Mouse (Mus musculus) heart, adult 8-10 months (tissue): ENCODE results near the gene Atg16l1. TPM values are rescaled to one million over a fixed set of nuclear protein-coding genes. Genes with fewer than 3 reads are reported as not detected.
A peak's percentile ranks its signal among the peaks of the same experiment; 100 is the strongest.
"Not testable (repeated sequence)": the region's sequence is repeated elsewhere in the genome, so short reads cannot be mapped to it uniquely, and the experiment has no call there.

Experiments
- DNase-seq: peaks from one replicate; pipeline ENCODE4 v3.0.0; 2022; ENCODE audit warnings: low spot score
- total RNA-seq, 4 experiments: library from RNA; stranded (reverse); gene quantifications; 2 replicates each; pipeline ENCODE4 v1.2.4; 2022

Atg16l1 gene
- total RNA-seq, 4 experiments from 2014 or later, result 24.6 to 29.5 (median 28.9) TPM

DNA sequence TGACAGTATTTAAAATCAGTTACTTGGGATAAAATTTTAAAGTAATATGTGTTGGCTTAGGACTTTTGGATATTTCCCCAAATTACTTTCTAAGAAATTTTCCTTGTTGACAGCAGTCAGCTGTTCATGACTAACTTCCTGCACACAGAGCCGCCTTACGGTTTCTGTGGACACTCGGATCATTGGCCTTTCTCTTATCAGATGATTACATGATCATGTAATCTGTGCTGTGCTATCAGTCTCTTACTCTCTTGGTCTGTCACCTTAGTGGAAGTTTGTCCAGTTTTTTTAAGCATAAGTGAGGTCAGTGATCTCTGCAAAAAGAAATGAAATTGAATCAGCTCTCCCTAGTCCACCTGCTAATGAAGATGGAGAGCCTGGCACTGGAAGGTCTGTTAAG is 16.1 kb downstream of the Atg16l1 start:
- no peak for DNase-seq

DNA sequence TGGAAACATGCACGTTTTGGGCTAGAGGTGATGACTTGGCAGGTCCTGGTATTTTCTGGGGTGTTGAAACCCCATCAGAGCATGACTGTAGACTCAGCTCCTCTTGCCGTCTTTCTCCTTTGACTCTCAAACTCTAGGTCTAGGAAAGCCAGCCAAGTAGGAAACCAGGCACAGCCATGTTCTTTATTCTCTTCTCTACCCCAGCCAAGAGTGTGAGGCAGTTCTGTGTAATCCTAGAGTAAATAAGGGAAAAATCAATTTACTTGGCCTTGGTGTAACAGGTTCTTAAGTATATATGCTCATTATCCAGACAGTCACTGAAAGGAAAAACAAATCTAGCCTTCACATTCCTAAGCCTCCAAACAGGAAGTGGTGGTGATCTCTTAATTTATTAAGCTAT is 17.7 kb downstream of the Atg16l1 start:
- no peak for DNase-seq

DNA sequence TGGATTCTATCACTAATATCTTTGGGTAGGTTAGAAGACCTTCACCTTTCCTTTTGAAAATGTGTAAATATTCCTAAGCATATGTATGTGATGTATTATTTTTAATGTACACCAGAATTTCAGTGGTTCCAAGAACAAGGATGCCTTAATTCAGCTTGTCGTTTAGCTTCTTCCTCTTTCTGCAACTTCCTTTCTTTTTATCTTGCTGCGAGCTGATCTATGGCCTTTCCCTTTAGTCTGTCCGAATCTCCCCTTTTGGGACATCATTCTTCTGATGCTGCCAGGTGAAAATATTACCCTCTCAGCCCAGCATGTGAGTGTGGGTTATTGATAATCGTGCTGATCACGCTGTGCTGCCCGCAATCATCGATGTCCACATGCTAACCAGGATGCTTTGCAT is 19.2 kb downstream of the Atg16l1 start:
- no peak for DNase-seq

DNA sequence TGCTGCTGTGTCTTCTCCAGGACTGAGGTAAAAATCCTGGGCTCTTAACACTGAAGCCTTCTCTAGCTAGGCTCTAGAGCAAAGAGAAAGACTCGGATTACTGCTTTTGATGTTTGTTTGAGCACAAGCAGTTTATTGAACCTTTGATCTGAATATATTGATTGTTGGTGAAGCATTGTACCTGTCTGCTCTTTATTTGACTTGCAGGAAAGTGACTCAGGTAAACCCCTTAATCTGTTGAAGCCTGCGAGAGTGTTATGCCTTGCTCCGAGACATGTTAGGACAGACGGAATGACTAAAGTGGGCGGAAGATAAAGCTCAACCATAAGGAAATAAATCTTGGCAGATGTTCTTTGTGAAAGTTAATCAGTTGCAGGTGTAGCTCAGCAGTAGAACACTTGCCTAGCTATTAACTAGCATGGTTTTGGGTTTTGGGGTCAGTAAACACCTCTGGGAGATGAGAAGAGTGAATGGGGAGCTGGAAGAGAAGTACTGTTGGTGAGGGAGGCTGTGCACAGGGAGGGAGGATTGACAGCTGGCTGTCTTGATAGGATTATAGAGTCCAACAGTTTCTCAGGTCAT is 23.6 kb downstream of the Atg16l1 start:
- DNase-seq, result no peak

DNA sequence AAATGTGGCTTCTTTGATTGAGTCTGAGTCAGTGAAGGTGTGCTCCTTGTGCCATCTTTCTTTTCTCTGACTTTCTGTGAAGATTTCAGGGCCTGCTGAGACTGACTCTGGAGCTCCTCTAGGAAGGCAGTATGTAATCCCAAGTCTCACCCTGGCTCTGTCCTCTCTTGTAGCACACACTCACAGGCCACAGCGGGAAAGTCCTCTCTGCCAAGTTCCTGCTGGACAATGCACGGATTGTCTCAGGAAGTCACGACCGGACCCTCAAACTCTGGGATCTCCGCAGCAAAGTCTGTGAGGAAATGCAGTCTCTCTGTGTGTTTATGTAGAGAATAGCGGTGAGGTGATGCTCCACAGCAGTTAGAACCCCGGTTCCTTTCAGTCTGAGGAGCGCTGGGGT is 30.0 kb downstream of the Atg16l1 start:
- peak; percentile 31 for DNase-seq

DNA sequence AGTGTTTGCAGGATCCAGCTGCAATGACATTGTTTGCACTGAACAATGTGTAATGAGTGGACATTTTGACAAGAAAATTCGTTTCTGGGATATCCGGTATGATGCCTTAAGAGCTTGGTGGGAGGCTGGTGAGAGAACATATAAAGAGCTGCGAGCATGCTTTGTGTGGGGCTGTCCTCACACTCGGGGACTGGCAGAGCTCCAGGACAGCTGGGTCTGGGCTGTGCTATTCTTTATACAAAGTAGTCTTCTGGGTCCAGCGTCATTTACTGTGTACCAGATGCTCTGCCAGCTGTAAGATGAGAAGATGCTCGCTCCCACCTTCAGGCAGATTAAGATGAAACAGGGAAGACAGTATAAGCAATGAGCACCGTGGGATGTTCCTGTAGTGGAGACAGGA is 30.6 kb downstream of the Atg16l1 start:
- DNase-seq, result peak; percentile 11

DNA sequence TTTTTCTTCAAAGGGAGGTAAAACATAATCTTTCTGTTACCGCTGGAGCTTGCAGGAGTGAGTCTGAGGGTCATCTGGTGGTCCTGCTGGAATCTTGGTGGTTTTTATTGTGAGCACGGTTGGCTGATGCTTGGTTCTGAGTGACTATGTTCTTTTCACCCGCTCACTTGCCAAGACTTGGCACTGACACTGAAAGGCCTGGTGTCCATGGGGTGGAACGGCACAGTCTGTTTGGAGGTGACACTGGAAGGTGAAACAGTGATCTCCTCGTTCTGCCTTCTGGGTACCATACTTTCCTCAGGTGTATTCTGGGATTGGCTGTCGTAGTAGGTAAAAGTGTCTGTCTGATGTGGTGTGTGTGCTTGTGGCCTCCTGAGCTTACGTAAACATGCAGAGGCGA is 34.0 kb downstream of the Atg16l1 start:
- DNase-seq, result no peak

DNA sequence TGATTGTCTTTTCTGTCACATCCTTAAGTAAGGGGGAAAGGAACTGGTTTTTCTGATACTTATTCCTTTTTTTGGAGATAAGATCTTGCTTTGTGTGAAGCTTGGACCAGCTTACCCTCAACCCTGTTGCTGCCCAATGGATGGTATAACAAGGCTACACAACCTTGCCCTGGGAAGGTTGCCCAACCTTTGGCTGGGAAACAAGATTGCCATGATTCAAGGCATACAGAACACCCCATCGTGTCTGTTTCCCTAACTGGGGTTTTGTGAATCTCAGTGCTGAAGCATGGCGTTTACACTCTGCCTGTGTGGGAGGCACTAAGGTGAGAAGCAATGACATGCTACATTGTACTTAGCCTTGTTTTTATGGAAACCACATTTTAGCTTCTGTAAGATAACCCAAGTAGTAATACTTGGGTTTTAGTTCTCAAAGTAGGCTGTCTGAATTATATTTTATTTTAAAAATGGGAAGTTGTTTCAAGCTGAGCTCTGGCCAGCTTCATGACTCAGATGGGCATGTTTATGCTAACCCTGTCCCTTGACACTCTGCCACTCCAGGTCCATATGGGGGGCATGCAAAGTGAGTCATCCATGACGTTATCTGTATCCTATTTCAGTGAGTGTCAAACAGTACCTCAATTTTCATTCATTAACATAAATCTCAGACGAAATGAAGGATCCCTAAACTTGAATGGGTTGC is 36.9 kb downstream of the Atg16l1 start:
- DNase-seq, result no peak

DNA sequence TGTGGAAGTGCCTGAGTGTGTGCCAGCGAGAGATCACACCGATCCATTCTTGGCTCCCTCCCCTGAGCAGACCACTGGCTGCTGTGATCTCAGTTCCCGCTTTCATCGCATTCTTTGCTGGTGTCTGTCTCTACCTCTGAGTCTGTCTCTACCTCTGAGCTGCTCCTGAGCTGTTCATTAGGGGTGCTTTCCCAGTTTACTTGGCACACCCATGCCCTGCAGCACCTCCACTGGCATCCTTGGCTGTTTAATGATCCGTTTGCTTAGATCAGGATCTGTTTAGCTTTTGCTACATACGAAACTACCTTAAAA is 37.4 kb downstream of the Atg16l1 start:
- no peak for DNase-seq

DNA sequence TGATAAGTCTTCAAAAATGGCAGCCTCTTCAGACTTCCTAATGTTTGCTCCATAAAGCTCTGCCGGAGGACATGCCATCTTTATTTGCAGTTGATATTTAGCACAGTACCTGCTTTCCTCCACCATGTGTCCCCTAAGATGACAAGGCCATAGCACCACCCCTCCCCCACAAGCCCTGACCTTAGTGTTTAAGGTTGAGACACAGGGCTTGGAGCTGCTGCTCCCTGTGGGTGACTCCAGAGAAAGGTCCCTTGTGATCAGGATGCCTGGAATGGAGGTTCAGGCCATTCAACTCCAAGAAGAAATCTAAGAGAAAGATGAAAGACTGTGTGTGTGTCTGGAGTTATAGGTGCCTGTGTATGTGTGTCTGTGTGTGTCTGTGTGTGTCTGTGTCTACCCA is 42.0 kb downstream of the Atg16l1 start:
- DNase-seq, result no peak

DNA sequence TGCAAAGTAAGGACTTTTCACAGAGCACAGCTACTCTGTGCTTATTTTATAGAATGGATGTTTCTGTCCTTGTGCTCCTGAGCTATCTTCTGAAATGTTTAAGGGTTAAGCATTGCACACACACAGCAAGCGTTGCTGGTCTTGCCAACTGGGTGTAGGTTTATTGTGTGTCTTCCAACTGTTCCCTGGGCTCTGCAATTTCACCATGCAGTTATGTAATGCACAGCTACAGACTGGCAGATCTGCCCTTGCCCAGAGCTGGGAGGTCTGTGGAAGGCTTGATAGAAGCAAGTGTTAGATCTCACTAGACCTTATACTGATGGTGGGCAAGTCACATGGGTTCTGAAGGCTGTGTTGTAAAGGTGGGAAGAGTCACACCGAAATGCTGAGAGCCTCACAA is 42.6 kb downstream of the Atg16l1 start:
- no peak for DNase-seq

DNA sequence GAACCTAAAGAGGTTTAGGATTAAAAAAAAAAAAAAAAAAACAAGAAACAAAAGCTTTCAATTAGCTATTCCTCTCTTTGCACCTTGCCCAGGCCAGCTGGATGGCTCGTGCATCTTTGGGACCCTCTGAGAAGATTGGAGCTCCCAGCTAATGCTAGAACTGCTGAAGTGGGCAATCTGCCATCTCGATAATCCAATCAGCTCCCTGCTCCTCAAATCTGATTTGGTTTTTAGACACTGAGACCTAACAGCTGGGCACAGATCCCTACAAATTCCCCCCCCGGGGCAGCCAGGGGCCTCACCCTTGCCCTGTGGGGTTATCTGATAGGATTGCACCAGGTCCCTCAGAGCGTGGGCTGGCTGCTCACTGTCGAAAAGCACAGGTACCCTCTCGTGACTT is 47.9 kb downstream of the Atg16l1 start, which contains the start of gene Sag:
Gene Sag, plus strand, starts transcription at position 105 of the 400 bp plus-strand sequence.
- DNase-seq, result no peak

DNA sequence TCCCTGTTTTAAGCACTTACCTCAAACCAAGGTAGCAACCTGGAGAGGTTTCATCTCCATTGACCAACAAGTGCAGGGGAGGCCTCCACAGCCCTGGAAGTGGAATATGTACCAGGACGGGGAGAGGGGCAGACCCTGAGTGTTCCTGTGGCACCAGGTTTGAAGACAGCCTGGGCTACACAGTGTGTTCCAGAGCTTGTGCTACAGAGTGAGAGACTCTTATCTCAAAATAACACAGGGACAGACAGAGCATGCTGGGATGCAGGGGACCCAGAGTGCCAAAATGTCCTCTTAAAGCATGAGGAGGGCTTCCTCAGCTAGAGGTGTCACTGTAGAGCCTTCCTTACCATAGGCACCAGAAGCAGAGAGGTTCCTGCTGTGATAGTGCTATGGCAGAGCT is 52.1 kb downstream of the Atg16l1 start:
- DNase-seq, result no peak

DNA sequence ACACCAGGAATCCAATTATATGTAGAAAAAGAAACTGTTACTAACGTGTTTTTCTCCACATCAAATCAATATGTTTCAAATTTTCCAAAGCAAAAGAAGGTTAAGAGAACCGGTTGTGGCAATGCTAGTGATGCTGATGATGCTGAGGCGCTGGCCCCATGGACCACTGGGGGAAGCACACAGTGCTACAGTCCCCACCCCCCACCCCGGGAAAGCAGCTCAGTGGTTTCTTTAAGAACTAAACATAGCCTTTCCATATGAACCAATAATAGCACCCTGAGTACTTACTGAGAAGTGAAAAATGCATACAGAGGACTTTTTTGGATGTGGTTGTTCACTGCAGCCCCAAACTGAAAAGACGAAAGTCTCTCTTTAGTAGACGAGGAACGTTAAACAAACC is 55.7 kb downstream of the Atg16l1 start:
- DNase-seq, result no peak

DNA sequence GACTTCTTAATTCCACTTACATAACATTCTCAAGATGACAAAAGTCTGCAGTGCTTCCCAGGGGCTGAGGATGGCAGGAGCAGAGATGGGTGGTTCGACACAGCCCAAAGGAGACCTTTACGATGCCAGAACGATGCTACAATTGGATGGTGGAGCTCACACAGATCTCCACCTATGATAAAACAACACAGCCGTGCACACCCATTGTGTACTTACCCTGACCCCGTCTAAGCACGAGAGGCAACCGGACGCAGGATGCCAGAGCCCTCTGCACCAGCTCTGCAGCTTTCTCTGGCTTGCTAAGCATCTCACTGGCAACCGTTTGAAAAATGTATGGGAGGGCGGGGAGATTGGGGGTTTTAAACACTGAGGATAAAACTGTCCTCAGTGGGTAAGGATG is 56.4 kb downstream of the Atg16l1 start:
- no peak for DNase-seq

DNA sequence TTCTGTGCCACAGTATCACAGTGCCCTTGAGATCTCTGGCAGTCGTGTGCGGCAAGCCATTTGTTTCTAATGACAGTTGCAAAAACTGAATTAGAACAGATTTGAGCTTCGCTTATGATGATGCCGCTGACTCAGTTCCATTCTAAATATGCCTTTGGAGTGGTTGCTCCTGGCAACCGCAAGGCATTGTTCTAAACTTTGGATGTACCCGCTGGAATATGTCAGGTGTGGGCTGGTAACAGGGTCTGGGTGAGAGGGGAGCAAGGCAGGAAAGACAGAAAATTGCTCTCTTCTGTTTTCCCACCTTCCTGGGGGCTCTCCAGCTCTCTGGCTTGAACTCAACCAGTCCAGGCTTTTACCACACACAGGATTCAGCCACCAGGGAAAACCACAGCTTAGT is 57.5 kb downstream of the Atg16l1 start:
- DNase-seq, result no peak

DNA sequence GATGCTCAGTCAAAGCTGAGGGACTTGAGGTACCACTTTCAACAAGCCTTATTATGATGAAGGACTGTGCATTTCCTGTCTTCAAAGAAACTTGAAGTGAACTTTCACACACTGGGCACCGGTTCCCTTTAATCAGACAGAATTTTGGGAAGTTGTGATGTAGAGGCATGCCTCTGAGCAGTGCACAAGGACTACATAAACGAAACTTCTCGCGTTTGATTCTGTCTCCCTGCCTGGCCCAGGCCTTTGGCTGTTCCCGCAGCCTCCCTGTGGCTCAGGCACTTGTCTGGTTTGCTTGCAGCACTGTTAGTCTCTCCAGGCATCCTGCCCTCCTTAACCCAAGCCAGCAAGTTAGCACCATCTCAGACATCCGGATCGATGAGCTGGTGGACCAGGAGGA is 58.0 kb downstream of the Atg16l1 start:
- no peak for DNase-seq

DNA sequence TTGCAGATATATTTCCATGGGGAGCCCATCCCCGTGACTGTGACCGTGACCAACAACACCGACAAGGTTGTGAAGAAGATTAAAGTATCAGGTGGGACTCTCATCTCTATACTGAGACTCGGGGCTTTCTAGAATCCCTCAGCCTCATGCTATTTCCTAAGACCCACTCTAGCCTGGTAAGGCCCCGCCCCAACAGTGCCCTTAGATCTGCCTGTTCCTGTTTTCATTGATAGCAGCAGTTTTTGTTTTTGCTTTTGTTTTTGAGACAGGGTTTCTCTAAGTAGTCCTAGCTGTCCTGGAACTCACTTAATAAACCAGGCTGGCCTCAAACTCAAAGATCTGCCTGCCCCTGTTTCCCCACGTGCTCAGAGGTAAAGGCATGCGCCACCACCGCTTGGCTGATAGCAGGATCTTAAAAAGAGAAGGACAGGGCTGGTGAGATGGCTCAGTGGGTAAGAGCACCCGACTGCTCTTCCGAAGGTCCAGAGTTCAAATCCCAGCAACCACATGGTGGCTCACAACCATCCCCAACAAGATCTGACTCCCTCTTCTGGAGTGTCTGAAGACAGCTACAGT is 68.8 kb downstream of the Atg16l1 start:
- DNase-seq, result no peak

DNA sequence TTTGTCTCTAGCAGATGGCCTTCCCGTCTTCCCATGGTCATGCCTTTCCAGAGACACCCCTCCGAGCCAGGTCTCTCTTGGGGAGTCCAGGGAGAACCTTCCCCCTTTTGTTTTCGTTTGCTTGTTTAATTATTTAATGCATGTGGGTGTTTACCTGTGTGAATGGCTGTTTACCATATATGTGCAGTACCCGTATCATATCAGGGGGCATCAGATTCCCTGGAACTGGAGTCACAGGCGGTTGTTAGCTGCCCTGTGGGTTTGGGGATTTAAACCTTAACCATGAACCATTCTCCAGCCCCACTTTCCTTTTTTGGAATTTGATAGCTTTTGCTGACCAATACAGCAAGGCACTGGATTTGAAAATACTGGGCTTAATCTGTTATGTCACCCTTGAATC is 69.6 kb downstream of the Atg16l1 start:
- no peak for DNase-seq

DNA sequence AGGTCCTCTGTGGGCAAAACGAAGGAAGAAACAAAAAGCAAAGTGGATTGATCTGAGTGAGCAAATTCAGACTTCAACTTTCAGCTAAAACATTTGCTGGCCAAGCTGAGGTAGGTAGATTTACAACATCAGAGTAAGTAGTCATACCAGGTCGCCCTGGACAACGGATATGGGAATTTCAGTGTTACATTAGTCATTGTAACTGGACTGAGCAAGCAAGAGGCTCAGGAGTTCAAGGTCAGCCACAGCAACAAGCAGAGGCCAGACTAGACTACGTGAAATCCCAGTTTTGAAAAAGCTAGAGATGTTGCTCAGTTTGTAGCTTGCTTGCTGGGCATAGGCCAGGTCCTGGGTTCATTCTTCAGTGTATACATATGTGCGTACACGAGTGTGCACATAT is 70.3 kb downstream of the Atg16l1 start:
- DNase-seq, result no peak

DNA sequence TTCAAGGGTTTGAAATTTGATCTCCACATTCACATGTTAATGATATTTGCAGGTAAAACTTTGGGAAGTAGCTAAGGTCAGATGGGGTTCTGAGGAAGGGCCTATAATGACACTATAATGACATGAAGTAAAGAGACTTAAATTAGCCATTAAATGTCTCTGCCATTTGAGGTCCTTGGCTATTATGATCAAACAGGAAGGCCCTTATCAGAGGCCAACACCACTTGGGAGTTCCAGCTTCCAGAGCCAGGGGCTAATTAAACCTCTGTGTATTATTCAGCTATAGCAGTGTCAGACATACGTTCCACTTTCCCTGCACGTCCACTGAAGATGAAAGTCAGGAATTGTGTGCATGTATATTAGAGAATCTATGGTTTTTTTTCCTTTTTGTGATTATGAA is 70.8 kb downstream of the Atg16l1 start:
- peak; percentile 54 for DNase-seq

DNA sequence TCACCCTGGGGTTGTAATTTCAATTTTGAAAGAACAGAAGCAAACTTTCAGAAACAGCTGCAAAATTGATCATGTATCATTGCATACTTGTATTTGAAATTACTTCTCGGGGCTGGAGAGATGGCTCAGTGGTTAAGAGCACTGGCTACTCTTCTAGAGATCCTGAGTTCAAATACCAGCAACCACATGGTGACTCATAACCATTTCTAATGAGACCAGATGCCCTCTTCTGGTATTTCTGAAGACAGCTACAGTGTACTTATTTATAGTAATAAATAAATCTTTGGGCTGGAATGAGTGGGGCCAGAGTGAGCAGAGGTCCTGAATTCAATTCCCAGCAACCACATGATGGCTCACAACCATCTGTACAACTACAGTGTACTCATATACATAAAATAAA is 71.8 kb downstream of the Atg16l1 start:
- DNase-seq, result not testable (repeated sequence)

DNA sequence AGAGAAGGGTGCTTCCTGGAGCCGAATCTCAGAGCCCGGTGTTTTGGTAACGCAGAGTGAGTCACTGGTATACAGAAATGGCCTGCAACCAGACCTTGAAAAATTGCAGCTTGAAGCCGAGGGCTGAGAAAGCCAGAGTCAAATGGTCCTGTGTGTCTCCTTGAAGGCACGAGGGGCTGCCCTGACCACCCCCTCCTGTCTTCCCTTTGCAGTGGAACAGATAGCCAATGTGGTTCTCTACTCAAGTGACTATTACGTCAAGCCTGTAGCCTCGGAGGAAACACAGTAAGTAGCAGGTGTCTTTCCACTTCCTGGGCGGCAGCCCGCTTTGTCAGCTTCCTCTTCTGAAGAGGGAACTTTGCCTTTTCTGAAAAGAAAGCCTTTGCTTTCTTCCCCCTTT is 72.5 kb downstream of the Atg16l1 start:
- DNase-seq, result peak; percentile 76
